Mouse (Mus musculus) R1 (cell line): ENCODE results near the gene Mrtfb.

Source experiments
- DNase-seq: peaks from one replicate; pipeline ENCODE4 v3.0.0-alpha.2; 2018; ENCODE audit warnings: low read depth, low spot score

Gene Mrtfb

GRCm38 (mm10) chr16:13437037-13437769 lies 180.9 kb downstream of the Mrtfb start:
- DNase-seq: peak; percentile 92

DNA sequence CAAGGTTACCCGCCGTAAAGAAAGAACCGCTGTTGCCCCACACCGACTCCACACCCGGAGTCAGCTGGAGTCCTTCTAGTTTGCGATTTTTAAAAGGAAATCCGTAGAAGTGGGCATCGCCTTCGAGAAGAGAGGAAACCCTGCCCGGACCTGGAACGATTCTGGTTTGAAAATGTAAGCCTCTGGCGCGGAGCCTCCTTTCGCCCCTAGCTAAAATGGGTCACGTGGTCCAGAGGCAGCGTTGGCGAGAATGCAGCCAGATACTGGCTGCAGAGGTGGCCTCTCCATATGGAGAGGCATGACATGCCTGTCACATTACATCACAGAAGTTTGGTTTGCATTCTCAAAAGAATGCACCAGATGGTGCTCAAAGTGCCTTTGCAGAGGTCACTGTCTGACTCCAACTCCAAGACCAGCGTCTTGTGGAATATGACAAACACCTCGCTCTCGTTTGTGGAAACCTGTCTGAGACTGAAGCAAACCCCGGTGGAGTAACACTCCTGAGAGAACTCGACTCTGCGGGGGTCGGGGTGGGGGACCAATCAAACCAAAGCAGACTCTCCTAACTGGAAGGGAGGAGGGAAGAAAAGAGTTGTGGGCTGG lies 181.6 kb downstream of the Mrtfb start:
- peak; percentile 90 for DNase-seq

- peak; percentile 72 for DNase-seq
These were observed 184.2 kb downstream of the Mrtfb start for GRCm38 (mm10) chr16:13440468-13440867.

DNA sequence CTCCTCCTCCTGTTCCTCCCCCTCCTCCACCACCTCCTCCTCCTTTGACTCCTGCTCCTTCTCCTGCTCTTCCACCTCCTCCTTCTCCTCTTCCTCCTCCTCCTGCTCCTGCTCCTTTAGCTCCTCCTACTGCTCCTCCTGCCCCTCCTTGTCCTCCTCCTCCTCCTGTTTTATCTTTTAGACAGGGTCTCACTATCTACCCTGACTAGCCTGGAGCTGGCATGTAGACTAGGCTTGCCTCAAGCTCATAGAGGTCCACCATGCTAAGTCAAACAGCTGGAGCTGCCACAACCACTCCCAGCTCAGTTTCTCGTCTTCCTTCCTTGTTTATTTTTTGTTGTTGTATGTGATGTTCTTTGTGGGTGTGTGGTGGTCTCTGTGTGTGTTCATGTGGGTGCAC lies 187.5 kb downstream of the Mrtfb start:
- no peak for DNase-seq

GRCm38 (mm10) chr16:13445461-13445860 lies 189.2 kb downstream of the Mrtfb start:
- DNase-seq: no peak

DNA sequence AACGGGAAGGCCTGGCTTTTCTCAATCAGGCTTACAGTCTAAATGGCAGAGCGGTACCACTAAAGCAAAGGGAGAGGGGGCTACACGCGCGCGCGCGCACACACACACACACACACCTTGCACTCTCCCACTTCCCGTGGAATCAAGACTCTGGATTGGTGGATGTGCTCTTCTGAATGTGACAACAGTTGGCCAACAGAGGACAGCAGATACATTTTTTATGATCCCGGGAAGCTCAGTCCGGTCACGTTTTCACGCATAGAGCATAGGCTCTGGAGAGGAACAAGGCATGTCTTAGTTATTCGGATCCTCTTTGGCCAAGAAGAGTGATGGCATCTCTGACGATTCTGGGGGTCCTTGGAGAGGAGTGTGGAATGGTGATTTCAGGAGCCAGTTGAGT lies 190.2 kb downstream of the Mrtfb start:
- DNase-seq: no peak

DNA sequence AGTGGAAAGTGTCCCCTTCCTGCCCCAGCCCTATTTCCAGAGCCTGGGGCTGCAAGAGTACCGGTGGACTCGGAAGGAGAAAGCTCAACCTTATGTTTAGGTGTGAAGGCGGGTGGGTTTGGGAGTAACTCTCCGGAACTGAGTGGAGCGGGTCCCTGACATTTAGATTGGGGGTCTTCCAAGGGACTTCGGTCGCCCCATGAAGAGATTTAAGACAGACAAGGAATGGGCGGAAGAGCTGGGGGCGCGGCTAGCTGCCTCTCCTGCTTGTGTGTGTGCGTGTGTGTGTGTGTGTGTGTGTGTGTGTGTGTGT lies 190.6 kb downstream of the Mrtfb start:
- no peak for DNase-seq

- peak; percentile 47 for DNase-seq
These were observed 191.2 kb downstream of the Mrtfb start for GRCm38 (mm10) chr16:13447284-13448050.

- peak; percentile 70 for DNase-seq
These were observed 191.9 kb downstream of the Mrtfb start for GRCm38 (mm10) chr16:13448051-13448705.

GRCm38 (mm10) chr16:13448706-13449090 lies 192.4 kb downstream of the Mrtfb start:
- DNase-seq: no peak

GRCm38 (mm10) chr16:13449491-13449890 lies 193.2 kb downstream of the Mrtfb start:
- DNase-seq: no peak

DNA sequence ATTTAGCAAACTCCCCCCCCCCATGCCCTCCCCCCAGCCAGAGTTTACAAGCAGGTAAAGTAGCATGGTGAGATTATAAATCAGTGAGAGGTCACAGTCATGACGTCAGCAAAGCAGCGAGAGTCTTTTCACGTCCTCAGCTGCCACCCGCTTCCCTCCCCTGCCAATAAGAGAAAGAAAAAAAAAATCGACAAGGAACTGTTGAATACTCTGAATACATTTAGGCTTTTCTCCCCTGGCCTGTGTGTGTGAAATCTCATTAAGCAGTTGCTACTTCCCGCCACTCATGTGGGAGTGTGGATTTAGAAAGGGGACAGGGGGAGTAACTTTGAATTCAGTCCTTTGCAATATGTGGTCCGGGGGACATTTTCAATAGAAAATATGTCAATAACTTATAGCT lies 194.6 kb downstream of the Mrtfb start:
- DNase-seq: no peak

DNA sequence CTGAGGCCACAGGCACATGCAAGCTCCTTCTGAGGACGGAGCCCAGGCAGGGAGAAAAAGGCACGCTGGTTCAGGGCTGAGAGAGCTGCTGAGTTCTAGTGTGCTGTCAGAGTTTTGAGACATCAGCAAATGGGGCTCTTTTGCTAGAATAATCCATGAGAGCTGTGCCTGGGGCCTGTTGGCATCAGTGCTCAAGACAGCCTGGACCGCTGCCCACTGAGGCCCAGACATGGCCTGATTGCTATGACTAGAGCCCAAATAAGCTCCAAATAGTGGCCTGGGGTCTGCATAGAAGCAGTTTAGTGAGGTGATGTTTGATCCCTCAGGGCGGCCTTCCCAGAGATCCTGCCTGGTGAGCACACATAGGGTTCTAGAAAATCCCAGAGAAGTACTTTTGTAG lies 195.7 kb downstream of the Mrtfb start:
- DNase-seq: no peak

DNA sequence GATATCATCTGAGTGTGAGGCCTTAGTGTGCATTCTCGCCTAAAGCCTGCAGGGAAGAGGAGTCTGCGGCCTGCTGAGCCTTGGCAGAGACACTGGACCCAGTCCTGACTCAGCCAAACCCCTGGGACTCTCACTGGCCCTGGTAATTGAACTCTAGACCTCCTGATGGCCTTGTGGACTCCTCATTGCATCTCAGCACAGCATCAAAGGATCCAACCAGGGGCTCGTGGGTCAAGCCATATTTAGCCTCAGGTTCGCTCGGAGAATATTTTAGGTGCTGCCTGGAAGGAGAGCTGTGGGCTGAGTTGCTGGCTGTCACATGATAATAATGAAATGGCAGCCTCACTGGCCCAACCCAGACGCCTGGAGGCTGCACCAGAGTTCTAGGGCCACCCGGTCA lies 196.4 kb downstream of the Mrtfb start:
- no peak for DNase-seq

DNA sequence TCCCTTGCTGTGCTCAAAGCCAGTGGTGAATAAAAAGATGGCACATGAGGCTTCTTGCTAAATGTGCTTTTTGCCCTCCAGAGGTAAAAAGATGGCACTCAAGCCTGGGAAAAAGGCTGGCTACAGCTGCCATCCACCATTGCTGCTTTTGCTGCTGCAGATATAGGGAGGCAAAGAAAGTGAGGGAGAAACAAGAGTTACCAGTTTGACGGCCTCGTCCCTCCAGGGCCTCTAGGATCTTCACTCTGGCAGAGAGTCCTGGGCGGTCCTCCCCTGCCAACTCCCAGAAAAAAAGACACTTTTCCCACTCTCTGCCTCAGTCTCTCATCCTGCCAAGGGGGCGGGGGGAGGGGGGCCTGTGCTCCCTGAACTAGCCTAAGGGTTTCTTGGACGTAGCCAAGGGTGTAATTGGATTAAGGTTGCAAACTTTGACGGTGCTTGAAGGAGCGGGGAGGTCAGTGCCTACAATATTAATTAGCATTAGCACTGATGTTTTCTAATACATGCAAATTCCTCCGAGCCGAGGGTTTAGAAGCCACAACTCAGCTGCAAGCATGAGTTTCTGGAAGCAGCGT lies 197.8 kb downstream of the Mrtfb start:
- DNase-seq: no peak

- no peak for DNase-seq
These were observed 199.3 kb downstream of the Mrtfb start for GRCm38 (mm10) chr16:13455560-13455959.

GRCm38 (mm10) chr16:13458556-13458955 lies 202.3 kb downstream of the Mrtfb start:
- DNase-seq: no peak

DNA sequence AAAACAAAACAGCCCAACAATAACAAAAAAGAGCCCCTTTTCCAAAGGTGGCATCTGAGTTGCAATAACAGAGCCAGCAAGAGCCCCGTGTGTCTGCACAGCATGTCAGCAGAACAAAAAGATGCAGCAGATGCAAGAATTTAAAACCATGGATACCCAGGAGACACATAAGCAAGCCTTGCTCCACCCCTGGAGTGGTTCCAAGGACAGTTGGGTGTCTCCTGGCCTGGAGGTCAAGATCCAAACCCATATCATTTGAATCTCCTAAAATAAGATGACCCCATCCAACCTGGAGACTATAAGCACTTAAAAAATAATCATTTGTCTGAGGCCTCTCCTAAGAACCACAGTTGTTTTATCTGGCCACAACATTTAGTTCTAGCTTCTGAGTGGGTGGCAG lies 203.8 kb downstream of the Mrtfb start:
- no peak for DNase-seq

GRCm38 (mm10) chr16:13460777-13461408 lies 204.6 kb downstream of the Mrtfb start:
- no peak for DNase-seq

DNA sequence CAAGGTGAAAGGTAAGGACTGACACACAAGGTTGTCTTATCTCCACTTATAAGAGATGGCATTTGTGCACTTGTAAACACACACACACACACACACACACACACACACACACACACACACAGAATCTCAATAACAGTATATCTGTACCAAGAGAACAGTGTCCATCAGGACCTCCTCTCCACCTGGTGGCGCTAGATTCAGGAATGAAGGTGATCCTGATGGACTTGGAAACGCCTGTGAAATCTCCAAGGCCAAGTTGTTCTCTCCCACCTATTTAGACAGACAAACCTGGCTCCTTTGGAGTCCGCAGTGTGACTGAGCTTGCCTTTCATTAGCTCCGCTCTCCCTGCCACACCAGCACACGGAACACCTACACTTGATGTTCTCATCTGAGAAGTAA lies 208.4 kb downstream of the Mrtfb start:
- peak; percentile 72 for DNase-seq
